Mouse (Mus musculus): ENCODE data around the gene Dlgap1. TPM values are rescaled to one million over a fixed set of nuclear protein-coding genes. Genes with fewer than 3 reads are reported as not detected.
A peak's percentile ranks its signal among the peaks of the same experiment; 100 is the strongest.

Dlgap1 gene
- total RNA-seq, 1 experiment from 2014 or later, result not detected

- ATAC-seq (replicated peaks; ENCODE audit: low read depth, poor library complexity, severe bottlenecking), result no peak
Measured at GRCm38 (mm10) chr17:70847751-70848510, 879.1 kb downstream of the Dlgap1 start.

GRCm38 (mm10) chr17:70848511-70849398, 879.9 kb downstream of the Dlgap1 start:
- no peak for ATAC-seq (replicated peaks; ENCODE audit: low read depth, poor library complexity, severe bottlenecking)

- ATAC-seq (replicated peaks; ENCODE audit: low read depth, poor library complexity, severe bottlenecking), result peak; percentile 17
Measured at GRCm38 (mm10) chr17:70849399-70850232, 880.7 kb downstream of the Dlgap1 start.

GRCm38 (mm10) chr17:70850233-70850995, 881.5 kb downstream of the Dlgap1 start:
- ATAC-seq (replicated peaks; ENCODE audit: low read depth, poor library complexity, severe bottlenecking), result no peak

GRCm38 (mm10) chr17:70850996-70851991, 882.4 kb downstream of the Dlgap1 start:
- peak; percentile 27 for ATAC-seq (replicated peaks; ENCODE audit: low read depth, poor library complexity, severe bottlenecking)

GRCm38 (mm10) chr17:70852011-70852685, 883.3 kb downstream of the Dlgap1 start:
- peak; percentile 3 for ATAC-seq (replicated peaks; ENCODE audit: low read depth, poor library complexity, severe bottlenecking)

GRCm38 (mm10) chr17:70852686-70853386, 884.0 kb downstream of the Dlgap1 start:
- peak; percentile 30 for ATAC-seq (replicated peaks; ENCODE audit: low read depth, poor library complexity, severe bottlenecking)

GRCm38 (mm10) chr17:70853436-70853905, 884.6 kb downstream of the Dlgap1 start, which contains the start of gene Tgif1:
TSS of gene Tgif1 (minus strand) at chr17:70853546.
- ATAC-seq (replicated peaks; ENCODE audit: low read depth, poor library complexity, severe bottlenecking), result no peak

GRCm38 (mm10) chr17:70854021-70854420, 885.1 kb downstream of the Dlgap1 start:
- no peak for ATAC-seq (replicated peaks; ENCODE audit: low read depth, poor library complexity, severe bottlenecking)

- ATAC-seq (replicated peaks; ENCODE audit: low read depth, poor library complexity, severe bottlenecking), result no peak
Measured at GRCm38 (mm10) chr17:70856871-70857415, 888.1 kb downstream of the Dlgap1 start.

GRCm38 (mm10) chr17:70858814-70859213, 889.9 kb downstream of the Dlgap1 start:
- ATAC-seq (replicated peaks; ENCODE audit: low read depth, poor library complexity, severe bottlenecking), result no peak

GRCm38 (mm10) chr17:70864117-70864516, 895.2 kb downstream of the Dlgap1 start:
- ATAC-seq (replicated peaks; ENCODE audit: low read depth, poor library complexity, severe bottlenecking), result no peak

GRCm38 (mm10) chr17:70864645-70865044, 895.8 kb downstream of the Dlgap1 start:
- ATAC-seq (replicated peaks; ENCODE audit: low read depth, poor library complexity, severe bottlenecking), result no peak

GRCm38 (mm10) chr17:70865060-70865604, 896.3 kb downstream of the Dlgap1 start:
- ATAC-seq (replicated peaks; ENCODE audit: low read depth, poor library complexity, severe bottlenecking), result no peak

- ATAC-seq (replicated peaks; ENCODE audit: low read depth, poor library complexity, severe bottlenecking), result no peak
Measured at GRCm38 (mm10) chr17:70866029-70866428, 897.2 kb downstream of the Dlgap1 start.

- no peak for ATAC-seq (replicated peaks; ENCODE audit: low read depth, poor library complexity, severe bottlenecking)
Measured at GRCm38 (mm10) chr17:70866538-70867114, 897.8 kb downstream of the Dlgap1 start.

Measured in common myeloid progenitor, adult 5-6 weeks (primary cell).